Mouse (Mus musculus): ENCODE results near the gene Defa35. TPM values are rescaled to one million over a fixed set of nuclear protein-coding genes. Genes with fewer than 3 reads are reported as not detected.

The Defa35 gene
- not detected in 2 replicates for polyA plus RNA-seq (2015; fragmentation: Nextera tagmentation; extraction: Ambion mirVana)

GRCm38 (mm10) chr8:21064738-21065137 lies at the start of gene Defa35:
TSS of gene Defa35 (plus strand) at chr8:21065038.

GRCm38 (mm10) chr8:21025245-21025644 lies 39.6 kb upstream of the Defa35 start, which contains the start of gene Defa21:
TSS of gene Defa21 (plus strand) at chr8:21025545.

GRCm38 (mm10) chr8:21054747-21055146 lies 10.1 kb upstream of the Defa35 start, which contains the start of gene Defa23:
TSS of gene Defa23 (plus strand) at chr8:21055047.

GRCm38 (mm10) chr8:21084142-21084541 lies 19.3 kb downstream of the Defa35 start, which contains the start of gene Defa25:
TSS of gene Defa25 (plus strand) at chr8:21084442.

GRCm38 (mm10) chr8:21095950-21096349 lies 31.1 kb downstream of the Defa35 start, which contains the start of gene Gm14851:
TSS of gene Gm14851 (minus strand) at chr8:21096050.

Other genes starting within 250 kb of the Defa35 start
- gene Defb33, start 172.4 kb upstream of the Defa35 start, polyA plus RNA-seq (2015; fragmentation: Nextera tagmentation; extraction: Ambion mirVana): not detected in 2 replicates
- not detected in 2 replicates for gene Gm15056, start 162.4 kb upstream of the Defa35 start, polyA plus RNA-seq (2015; fragmentation: Nextera tagmentation; extraction: Ambion mirVana)
- gene Gm6040, start 143.0 kb upstream of the Defa35 start, polyA plus RNA-seq (2015; fragmentation: Nextera tagmentation; extraction: Ambion mirVana): not detected in 2 replicates
- gene AY761185, start 120.3 kb upstream of the Defa35 start, polyA plus RNA-seq (2015; fragmentation: Nextera tagmentation; extraction: Ambion mirVana): not detected in 2 replicates
- gene Defa21, start 39.5 kb upstream of the Defa35 start, polyA plus RNA-seq (2015; fragmentation: Nextera tagmentation; extraction: Ambion mirVana): not detected in 2 replicates
- gene Defa23, start 10.0 kb upstream of the Defa35 start, polyA plus RNA-seq (2015; fragmentation: Nextera tagmentation; extraction: Ambion mirVana): not detected in 2 replicates
- not detected in 2 replicates for gene Defa25, start 19.4 kb downstream of the Defa35 start, polyA plus RNA-seq (2015; fragmentation: Nextera tagmentation; extraction: Ambion mirVana)
- not detected in 2 replicates for gene Gm14851, start 31.0 kb downstream of the Defa35 start, polyA plus RNA-seq (2015; fragmentation: Nextera tagmentation; extraction: Ambion mirVana)
- gene Defa30, start 69.6 kb downstream of the Defa35 start, polyA plus RNA-seq (2015; fragmentation: Nextera tagmentation; extraction: Ambion mirVana): not detected in 2 replicates
- not detected in 2 replicates for gene Defa22, start 97.2 kb downstream of the Defa35 start, polyA plus RNA-seq (2015; fragmentation: Nextera tagmentation; extraction: Ambion mirVana)
- not detected in 2 replicates for gene Defa31, start 126.6 kb downstream of the Defa35 start, polyA plus RNA-seq (2015; fragmentation: Nextera tagmentation; extraction: Ambion mirVana)
- gene Gm15293, start 136.5 kb downstream of the Defa35 start, polyA plus RNA-seq (2015; fragmentation: Nextera tagmentation; extraction: Ambion mirVana): not detected in 2 replicates
- gene Gm15292, start 184.7 kb downstream of the Defa35 start, polyA plus RNA-seq (2015; fragmentation: Nextera tagmentation; extraction: Ambion mirVana): not detected in 2 replicates

Measured in neural tube, postnatal 0 days (tissue).